Mouse (Mus musculus): ENCODE measurements around the gene Fam83f.
"Not testable (repeated sequence)": the region's sequence is repeated elsewhere in the genome, so short reads cannot be mapped to it uniquely, and the experiment has no call there.

The Fam83f gene

GRCm38 (mm10) chr15:80705828-80706549 is 34.3 kb downstream of the Fam83f start:
- DNase-seq (ENCODE audit: extremely low read depth, low read depth) = peak; percentile 62

GRCm38 (mm10) chr15:80706596-80706995 is 34.9 kb downstream of the Fam83f start:
- no peak for DNase-seq (ENCODE audit: extremely low read depth, low read depth)

DNA sequence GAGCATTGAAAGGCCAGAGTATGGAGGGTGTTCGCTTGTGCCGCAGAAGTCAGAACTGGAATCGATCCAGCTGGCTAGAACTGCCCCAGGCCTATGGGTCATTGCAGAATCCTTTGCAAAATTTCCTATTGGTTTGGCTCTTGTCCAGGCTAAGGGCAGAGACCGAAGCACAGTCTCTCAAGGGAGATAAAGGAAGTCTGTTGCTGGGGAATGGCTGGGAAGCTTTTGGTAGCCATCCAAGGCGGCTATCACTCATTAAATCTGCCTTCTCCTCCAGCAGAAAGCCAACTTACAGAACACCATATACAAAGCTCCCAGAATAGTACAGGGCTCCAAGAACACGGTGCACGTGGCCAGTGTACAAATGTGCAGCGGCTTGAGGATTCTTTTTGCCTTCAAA is 35.4 kb downstream of the Fam83f start:
- DNase-seq (ENCODE audit: extremely low read depth, low read depth) = peak; percentile 24

DNA sequence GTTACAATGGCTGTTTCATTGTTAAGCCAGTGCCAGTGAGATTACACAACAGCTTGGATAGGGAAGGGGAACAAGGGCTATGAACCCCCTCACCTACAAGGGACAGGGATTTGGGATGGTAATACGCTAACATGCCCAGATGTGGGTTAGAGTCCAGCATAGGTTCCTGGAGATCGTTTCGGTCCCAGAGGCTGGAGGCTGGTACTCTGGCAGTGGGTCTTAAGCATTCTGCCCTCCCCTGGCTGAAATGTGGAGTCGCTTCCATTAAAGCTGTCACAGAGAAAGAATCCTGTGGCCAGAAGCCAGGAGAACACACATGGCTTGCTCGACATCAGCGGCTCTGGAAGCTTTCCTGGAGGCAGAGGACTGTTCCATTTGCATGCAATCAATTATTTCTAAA is 37.9 kb downstream of the Fam83f start:
- no peak for DNase-seq (ENCODE audit: extremely low read depth, low read depth)

DNA sequence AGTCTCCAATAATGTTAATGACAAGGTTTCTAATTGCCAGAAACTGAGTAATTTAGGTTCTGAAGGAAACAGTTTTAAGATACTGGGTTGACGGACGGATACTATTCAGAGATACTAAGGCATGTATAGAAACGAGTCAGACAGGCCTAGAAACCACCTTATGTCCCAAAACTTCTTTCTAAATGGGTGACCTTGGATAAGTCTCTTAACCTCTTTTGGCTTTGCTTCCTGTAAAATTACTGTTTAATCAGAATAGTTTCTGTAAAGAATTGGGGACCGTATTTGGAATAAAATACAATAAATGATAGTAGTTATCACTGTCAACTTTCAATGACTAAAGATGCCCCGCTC is 38.6 kb downstream of the Fam83f start:
- no peak for DNase-seq (ENCODE audit: extremely low read depth, low read depth)

- DNase-seq (ENCODE audit: extremely low read depth, low read depth) = peak; percentile 97
Observed at GRCm38 (mm10) chr15:80710608-80711363, 39.1 kb downstream of the Fam83f start, which contains the start of gene Tnrc6b. Gene Tnrc6b, plus strand, starts transcription at chr15:80711313.

DNA sequence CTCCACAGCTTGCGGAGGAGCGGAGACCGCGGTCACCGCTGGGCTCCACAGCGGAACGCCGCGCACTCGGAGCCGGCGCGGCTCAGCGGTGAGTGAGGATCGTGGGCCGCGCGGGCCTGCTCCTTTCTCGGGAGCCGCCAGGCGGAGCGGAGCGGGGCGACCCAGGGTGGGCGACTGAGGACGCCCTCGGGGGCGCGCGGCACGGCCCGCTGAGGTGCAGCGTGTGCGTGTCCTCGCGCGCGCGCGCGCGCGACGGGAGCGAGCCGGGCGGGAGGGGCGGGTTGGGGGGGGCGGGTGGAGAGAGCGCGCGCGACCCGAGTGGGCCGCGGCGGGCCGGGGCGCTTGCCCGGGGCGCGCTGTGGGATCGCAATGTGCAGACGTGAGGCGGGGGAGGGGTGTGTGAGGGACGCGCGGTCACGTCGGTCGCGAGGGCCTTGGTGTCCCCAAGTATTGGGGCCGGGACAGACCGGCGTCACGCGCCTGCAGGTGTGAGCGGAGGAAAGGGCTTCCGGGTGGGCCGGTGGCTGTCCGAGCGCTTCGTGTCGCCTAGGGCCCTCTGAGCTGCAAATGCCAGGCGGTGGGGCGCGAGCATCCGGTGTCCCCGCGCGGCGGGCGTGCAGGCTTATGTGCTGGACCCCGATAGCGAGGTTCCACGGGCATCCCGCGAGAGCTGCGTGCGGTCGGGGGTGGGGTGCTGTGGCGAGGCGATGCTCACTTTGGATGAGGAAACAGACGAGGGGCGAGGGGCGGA is 39.9 kb downstream of the Fam83f start:
- peak; percentile 27 for DNase-seq (ENCODE audit: extremely low read depth, low read depth)

GRCm38 (mm10) chr15:80714299-80714698 is 42.7 kb downstream of the Fam83f start:
- no peak for DNase-seq (ENCODE audit: extremely low read depth, low read depth)

DNA sequence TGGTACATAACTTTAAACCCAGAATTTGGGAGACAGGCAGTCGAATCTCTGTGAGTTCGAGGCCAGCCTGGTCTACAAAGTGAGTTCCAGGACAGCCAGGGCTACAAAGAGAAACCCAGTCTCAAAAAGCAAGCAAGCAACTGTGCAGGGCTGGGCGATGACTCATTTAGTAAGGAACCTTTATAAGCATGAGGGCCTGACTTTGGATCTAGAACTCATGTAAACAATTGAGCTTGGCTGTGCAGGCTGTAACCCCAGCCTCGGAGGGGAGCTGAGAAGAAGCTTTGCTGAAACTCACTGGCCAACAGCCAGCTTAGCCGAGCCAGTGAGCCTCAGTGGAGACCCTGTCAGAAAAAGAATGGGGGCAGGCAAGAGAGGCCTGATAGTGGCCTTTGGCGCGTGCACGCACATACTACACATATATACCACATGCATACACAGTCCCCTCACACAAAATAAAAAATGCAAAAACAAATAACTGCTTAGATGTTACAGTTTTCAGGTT is 45.0 kb downstream of the Fam83f start:
- no peak for DNase-seq (ENCODE audit: extremely low read depth, low read depth)

DNA sequence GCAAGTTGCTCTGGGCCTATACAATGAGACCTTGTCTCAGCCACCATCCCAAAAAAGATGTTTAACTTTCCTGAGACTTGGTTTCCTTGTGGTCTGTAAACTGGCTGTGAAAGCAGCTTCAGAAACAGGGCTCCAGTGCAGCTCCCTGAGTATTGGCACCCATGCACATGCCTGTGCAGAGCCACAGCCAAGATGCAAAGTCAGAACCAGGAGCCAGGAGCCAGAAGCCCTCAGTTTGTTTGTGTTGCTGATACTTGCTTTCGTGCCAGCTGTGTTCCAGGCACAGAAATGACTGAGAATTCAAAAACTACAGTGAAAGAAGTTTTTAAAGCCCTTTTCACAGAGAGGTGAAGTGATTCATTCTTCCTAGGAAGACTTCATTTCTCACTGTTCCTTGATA is 45.8 kb downstream of the Fam83f start:
- DNase-seq (ENCODE audit: extremely low read depth, low read depth) = no peak

GRCm38 (mm10) chr15:80720249-80720648 is 48.6 kb downstream of the Fam83f start:
- no peak for DNase-seq (ENCODE audit: extremely low read depth, low read depth)

DNA sequence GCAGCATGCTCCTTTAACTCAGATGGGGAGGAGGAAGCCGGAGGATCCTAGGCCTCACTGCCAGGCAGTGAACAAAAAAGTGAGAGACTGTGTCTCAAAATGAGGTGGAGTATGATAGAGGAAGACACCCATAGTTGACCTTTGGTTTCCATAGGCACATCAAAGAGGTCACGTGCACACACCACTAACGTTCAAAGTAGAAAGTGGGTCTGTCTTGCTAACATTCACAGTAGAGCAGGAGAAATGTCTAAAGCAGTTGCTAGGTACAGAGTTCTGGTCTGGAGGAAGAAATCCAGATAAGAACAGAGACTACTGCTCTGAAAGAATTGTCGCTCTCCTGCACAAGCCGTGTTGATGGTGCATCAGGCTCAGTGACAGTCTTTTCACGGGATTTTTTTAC is 50.2 kb downstream of the Fam83f start:
- no peak for DNase-seq (ENCODE audit: extremely low read depth, low read depth)

DNA sequence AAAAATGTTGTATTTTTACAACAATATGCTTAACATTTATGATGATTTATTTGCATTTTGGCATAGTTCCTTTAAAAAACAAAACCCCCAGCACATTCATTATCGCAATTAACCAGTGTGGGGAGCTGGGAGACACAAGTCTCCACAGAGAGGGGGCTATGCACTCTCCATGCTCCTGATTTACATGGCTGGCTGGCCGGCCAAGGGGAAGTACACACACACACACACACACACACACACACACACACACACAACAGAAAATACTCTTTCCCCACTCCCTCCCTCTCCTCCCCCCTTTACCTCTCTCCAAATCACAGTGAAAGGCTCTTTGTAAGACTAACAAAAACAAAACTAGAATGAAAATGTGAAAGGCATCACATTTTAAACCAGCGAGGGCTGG is 50.7 kb downstream of the Fam83f start:
- DNase-seq (ENCODE audit: extremely low read depth, low read depth) = no peak

DNA sequence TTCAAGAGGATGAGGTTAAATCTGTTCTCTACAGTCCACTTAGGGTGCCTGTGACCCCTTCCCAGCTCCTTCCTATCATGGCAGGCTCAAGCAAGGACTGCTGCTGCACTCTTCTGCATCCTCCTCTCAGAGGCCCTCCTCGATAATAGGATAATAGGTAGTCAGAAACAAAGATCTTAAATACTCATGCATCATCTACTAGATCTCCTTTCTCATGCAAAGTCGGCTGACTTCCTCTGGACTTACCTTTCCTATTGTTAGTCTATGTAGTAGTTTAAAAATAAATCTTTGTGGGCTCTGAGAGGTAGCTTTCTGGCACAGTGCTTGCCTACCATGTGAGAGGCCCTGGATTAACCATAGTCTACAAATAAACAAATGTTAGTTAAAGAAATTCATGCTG is 57.8 kb downstream of the Fam83f start:
- DNase-seq (ENCODE audit: extremely low read depth, low read depth) = no peak

GRCm38 (mm10) chr15:80731043-80731442 is 59.4 kb downstream of the Fam83f start:
- no peak for DNase-seq (ENCODE audit: extremely low read depth, low read depth)

DNA sequence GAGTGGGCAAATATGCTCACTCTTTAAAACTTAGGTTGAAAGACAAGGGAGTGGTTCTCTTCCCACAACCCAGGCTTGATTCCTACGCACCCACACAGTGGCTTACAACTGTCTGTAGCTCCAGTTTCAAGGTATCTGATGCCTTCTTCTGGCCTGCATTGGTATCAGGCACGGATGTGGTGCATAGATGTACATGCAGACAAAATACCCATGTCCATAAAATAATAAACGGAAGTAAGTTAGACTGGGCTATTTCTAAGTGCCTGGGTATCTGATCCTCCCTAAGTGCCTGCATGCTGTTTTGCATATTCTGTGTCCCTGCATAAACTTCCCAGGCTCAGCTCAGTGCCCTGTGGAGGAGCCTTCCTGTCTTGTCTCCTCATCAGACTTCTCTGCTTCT is 59.9 kb downstream of the Fam83f start:
- DNase-seq (ENCODE audit: extremely low read depth, low read depth) = no peak

DNA sequence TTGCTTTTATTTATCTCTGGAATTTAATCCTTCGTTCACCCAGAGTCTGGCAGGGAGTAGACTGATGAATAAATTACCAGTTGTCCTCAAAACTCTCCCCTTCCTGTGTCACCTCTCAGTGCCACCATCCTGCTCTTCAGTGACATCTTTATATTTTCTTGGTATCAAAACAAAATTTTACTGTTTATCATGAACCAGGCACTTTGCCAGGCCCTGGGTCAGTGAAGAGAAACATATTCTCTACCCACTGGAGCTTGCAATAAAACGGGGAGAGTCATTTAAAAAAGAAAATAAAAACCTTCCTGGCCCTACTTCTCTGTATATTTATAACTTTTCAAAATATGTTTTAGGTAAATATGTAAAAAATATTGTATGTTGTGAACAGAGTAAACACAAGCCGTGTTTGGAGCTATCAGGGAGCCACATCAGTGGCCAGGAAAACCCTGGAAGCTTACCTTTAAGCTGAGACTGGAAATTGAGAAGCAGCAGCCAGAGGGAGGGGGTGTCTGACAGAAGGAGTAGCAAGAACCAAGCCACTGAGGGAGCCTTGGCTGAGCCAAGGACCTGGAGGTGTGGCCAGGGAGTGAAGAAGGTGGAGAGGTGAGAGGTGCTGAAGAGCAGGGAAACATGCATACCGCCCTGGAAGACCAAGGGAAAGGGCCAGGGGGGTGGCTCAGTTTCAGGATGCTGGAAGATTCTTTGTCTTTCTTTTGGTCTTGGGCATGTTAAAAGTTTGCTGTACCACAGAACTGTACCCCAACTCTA is 60.8 kb downstream of the Fam83f start:
- DNase-seq (ENCODE audit: extremely low read depth, low read depth) = no peak

DNA sequence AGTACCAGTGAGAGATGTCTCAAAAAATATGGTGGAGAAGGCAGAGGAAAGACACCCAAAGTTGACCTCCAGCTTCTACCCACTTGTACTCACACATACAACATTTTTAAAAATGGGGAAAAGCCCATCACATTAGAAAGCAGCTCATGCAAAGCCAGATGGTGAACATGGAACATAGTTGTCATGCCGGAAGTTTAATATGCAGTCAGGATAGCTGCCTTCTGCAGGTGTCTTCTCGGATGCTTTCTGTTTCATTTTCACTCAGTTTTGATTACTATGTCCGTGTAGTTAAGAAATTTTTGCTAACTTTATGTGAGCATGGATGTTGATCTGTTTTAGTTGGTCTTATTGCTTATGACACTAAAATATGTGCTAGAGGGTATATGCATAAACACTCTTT is 63.7 kb downstream of the Fam83f start:
- no peak for DNase-seq (ENCODE audit: extremely low read depth, low read depth)

DNA sequence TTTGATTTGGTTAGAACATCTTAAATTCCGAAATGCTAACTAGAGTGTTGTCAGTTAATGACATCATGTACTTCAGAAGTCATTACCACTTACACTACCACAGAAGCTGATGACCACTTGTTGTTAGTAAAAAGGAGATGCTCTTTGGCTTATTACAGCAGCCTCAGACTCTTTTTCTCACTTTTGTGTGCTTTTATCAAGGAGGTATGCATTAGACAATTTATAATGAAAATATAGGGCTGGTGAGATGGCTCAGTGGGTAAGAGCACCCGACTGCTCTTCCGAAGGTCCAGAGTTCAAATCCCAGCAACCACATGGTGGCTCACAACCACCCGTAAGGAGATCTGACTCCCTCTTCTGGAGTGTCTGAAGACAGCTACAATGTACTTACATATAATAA is 64.1 kb downstream of the Fam83f start:
- DNase-seq (ENCODE audit: extremely low read depth, low read depth) = not testable (repeated sequence)

- DNase-seq (ENCODE audit: extremely low read depth, low read depth) = no peak
Observed at GRCm38 (mm10) chr15:80736553-80736952, 64.9 kb downstream of the Fam83f start.

DNA sequence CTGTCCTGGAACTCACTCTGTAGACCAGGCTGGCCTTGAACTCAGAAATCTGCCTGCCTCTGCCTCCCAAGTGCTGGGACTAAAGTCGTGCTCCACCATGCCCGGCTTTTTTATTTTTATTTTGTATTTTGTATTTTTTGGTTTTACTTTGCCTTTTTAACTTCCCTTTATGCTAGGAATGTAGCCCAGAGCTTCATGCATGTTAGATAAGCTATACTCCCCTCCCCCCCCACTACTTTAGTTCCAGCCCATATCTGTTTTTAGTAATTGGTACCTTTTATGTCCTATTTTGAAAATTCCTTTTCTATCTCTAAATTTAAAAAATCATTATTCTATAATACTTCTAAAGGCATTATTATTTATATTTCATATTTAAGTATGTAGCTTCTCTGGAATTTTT is 66.6 kb downstream of the Fam83f start:
- peak; percentile 47 for DNase-seq (ENCODE audit: extremely low read depth, low read depth)
